Mouse (Mus musculus) left cerebral cortex, adult 18-20 months (tissue): ENCODE measurements at regions not wholly inside any gene's neighbourhood (a gene's known extent, or its start where the extent isn't known, plus 50 kb on each side); places are given as distances from the start of the nearest gene placed in this dataset.

Source experiments
- DNase-seq, 2 experiments: peaks; one replicate each; pipeline ENCODE4 v3.0.0; 2021 to 2022; ENCODE audit warnings: low spot score in 2 of 2, mixed read lengths in 1 of 2
- microRNA-seq, 2 experiments: library from miRNA; unstranded; fragments of <30 nt; microRNA quantifications; one replicate each; pipeline ENCODE4 v1.2.0; 2021

GRCm38 (mm10) chr11:24758130-24758529 lies 680.3 kb downstream of the Bcl11a start:
- peak; percentile 26 to 43 for DNase-seq

- no peak for DNase-seq
Measured at GRCm38 (mm10) chr11:24783470-24783869, 705.6 kb downstream of the Bcl11a start.

- DNase-seq: no peak
Measured at GRCm38 (mm10) chr11:24789120-24789519, 711.3 kb downstream of the Bcl11a start.

DNA sequence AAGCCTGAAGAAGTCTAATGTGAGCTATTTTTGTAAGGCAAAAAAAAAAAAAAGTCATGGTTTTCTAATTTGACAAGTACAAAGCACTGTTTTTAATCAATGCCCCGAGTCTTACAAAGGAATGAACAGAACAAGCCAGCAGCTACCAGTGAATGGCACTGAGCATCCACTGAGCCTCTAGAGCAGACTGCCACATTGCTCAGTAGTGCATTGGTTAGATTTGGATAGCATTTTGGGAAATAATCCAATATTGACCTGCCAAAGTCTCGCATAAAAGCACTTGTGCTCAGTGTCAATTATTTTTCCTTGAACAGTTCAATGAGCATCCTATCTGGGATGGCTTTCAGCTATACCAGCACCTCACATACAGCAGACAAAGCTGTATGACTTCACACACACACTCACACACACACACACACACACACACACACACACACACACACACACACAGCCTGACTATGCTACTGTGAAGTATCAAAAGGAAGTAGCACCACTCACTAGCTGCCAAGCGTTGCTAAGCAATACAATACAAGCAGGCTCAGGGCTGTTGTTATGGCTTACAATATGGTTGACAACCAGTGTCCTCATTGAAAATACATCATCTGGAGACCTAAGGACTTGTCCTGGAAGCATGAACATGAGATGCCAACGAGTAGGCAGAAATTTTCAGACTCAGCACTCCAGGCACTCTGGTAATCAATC lies 717.8 kb downstream of the Bcl11a start:
- DNase-seq: no peak

GRCm38 (mm10) chr11:24804623-24805023 lies 726.8 kb downstream of the Bcl11a start:
- no peak for DNase-seq

DNA sequence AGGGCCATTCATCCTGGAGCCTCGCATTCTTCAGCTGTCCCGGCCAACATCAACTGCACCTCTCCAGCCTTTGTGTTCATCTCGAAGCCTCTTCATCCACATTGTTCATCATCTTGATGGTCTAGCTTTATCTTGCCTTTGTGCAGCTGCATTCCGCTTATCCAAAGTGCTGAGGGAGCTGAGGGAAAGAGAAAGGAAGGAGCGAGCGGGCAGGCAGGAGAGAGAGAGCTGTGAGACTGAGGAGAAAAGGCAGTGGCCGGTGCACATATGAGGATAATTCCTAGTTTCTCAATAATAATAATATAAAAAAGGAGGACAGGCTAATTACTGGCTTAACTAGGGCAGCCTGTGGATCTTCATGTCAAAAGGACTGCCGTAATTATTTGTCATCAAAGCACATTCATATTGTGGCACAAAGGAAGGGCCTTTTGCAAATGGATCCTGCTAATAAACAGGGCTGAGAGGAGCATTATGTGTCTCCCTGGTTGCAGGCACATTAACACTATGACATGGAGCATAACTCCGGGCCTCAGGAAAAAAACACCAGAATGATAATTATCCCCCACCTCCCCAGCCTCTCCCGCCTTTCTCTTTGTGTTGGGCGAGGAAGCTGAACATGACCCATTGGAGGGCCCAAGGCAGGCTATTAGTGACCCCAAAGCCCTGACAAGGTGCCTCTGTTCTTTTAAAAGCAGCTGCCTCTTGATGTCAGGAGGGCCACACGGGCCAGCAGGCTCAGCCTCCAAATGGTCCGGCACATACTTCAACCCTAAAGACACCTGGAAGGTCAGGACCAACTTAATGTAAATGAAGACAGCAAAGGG lies 751.9 kb downstream of the Bcl11a start:
- DNase-seq: no peak

- no peak for DNase-seq
Measured at GRCm38 (mm10) chr11:24830484-24830883, 752.6 kb downstream of the Bcl11a start.

- DNase-seq: no peak
Measured at GRCm38 (mm10) chr11:24843839-24844738, 766.2 kb downstream of the Bcl11a start.

DNA sequence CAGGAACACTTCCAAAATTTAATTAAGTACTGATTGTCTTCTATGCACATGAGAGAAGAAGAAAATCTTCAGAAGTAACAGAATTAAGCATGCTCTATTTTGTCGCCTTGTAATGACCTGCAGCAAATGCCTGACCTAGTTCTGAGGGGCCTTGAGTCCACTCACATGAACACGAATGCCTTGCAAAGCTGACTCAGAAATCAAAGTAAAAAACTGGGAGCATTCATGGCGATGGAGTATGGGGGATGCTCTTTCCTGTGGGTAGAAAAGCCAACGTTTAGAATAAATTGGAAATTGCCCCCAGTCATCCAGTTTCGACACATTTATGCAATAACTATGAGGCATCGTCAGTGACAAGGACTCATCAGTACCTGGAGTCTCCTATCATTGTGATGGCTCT lies 779.1 kb downstream of the Bcl11a start:
- DNase-seq: no peak

DNA sequence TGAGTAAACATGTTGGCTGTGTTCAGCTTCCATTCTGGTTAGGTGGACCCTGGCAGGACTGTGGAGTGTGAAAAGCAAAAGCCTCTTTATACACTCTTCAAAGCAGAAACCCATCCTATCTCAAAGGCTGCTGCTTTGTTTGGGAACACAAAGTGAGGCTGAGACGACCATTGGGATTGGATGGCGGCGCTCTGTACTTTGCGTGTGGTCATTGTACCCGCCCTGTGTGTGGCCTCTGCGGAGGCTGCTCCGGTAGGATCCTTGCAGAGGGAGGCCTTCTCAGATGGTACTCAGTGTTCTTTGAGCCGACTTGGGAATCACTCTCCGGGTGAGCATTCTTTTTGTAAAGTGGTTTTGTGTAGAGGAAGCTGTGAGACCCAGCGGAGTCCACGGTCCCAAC lies 786.8 kb downstream of the Bcl11a start:
- DNase-seq: no peak

DNA sequence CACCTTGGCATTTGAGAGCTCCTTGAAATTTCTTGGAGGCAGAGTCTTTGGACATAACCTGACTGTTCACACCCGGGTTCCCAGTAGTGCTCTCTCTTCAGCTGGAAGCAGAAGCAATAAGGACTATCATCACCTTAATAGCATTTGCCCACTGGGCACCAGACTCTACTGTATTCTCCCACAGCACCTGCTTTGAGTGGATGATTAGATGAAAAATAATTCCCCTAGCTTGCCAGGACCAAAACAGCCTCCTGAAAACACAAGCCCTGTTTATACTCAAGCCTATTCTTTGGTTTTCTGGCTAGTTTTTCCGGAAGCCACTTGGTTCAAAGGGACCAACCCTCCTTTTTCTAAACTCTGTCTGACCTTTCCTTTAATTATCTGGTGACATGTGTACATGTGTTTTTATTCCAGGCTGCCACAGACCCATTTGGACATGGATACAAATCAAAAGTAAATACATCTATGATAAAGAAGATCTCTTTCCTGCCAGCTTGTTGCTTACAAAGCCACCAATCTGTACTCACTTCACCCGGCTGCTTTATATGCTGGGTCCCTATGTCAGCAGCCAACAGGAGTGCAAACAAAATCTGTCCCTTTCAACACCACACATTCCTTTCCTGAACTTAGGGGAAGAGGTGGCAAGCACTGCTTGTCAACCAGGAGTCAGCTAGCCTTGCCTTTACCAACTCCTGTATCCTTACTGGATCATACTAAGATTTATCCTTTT lies 787.4 kb downstream of the Bcl11a start:
- DNase-seq: no peak

Small RNAs in the stretch of these regions (microRNA-seq; reads per million reads assigned to microRNA genes)
- 0 reads per million in 2 experiments for gene Gm25507
